In genomic region chr9:24776487-24776886, GRCm38 (mm10) we compare ENCODE assay signal across 19 mouse cellular contexts. TPM values are rescaled to one million over a fixed set of nuclear protein-coding genes. Genes with fewer than 3 reads are reported as not detected.
A peak's percentile ranks its signal among the peaks of the same experiment; 100 is the strongest.
DNase-seq lines count a peak whose midpoint lies in the region; ATAC-seq and TF ChIP-seq lines count a peak whose summit lies in the region.
"Had no signal": no experiment of that assay in that cellular context is flagged by ENCODE, and none has a peak within 500 bp of the region (broad histone marks: within the 10 kb centered on the region; RNA-seq: fewer than 3 reads in every experiment).

No protein-coding gene starts in this region.

- H3K4me1 ChIP-seq in lung, embryonic 14.5 days (ENCODE audit: insufficient read depth) = no peaks in the 10 kb centered on the region
- peaks cover 39% of the 10 kb centered on the region for H3K4me1 ChIP-seq in heart, embryonic 12.5 days (replicated peaks)
- H3K4me1 ChIP-seq: liver, embryonic 12.5 days had no signal

- no peak overlapping the region for H3K9ac ChIP-seq in lung, embryonic 14.5 days
- peak overlapping the region; percentile 77 for H3K9ac ChIP-seq in heart, embryonic 12.5 days
- H3K9ac ChIP-seq: embryonic facial prominence, embryonic 15.5 days; forebrain, embryonic 15.5 days; kidney, embryonic 15.5 days; liver, embryonic 12.5 days; neural tube, embryonic 13.5 days had no signal

- no peaks in the 10 kb centered on the region for H3K9me3 ChIP-seq in lung, embryonic 14.5 days (ENCODE audit: low read depth, low read length)
- no peaks in the 10 kb centered on the region for H3K9me3 ChIP-seq in heart, embryonic 12.5 days (replicated peaks)
- H3K9me3 ChIP-seq: embryonic facial prominence, embryonic 15.5 days; forebrain, embryonic 15.5 days; kidney, embryonic 15.5 days; liver, embryonic 12.5 days; neural tube, embryonic 13.5 days had no signal

- peak; percentile 34 for DNase-seq in lung, embryonic 14.5 days
- DNase-seq in lung, postnatal 25 days (ENCODE audit: low spot score) = no peak
- DNase-seq in ZHBTc4 (ENCODE audit: low read depth, low spot score) = peak; percentile 96
- peak; percentile 58 for DNase-seq in retina, embryonic 14.5 days (ENCODE audit: low spot score)
- DNase-seq in adrenal gland, postnatal 4 days (ENCODE audit: low spot score in 2 of 2) = no peak
- DNase-seq in urinary bladder, adult 2 months (ENCODE audit: low spot score) = no peak
- DNase-seq: cerebellum, adult 9-11 months; lung, postnatal 10 days had no signal

- no peak for ATAC-seq in lung, embryonic 14.5 days (ENCODE audit: insufficient read depth)
- no peak for ATAC-seq in heart, embryonic 12.5 days (ENCODE audit: insufficient number of reproducible peaks, low FRiP score)
- ATAC-seq: CD4-positive, CD25-positive, alpha-beta regulatory T cell, adult 4 months; forebrain, embryonic 15.5 days; inflammation-experienced regulatory T-cells, adult 6 months; liver, embryonic 12.5 days had no signal

- H3K27ac ChIP-seq in lung, embryonic 14.5 days (ENCODE audit: low read depth) = no peak overlapping the region
- peak overlapping the region; percentile 92 for H3K27ac ChIP-seq in heart, embryonic 12.5 days (ENCODE audit: poor library complexity, severe bottlenecking)
- H3K27ac ChIP-seq: embryonic facial prominence, embryonic 15.5 days; forebrain, embryonic 15.5 days; kidney, embryonic 15.5 days; liver, embryonic 12.5 days; neural tube, embryonic 13.5 days had no signal

- peak overlapping the region; percentile 47; the same call in 1 of the 2 replicates for H3K4me2 ChIP-seq in lung, embryonic 14.5 days
- H3K4me2 ChIP-seq in heart, embryonic 12.5 days = peak overlapping the region; percentile 87
- H3K4me2 ChIP-seq: embryonic facial prominence, embryonic 15.5 days; forebrain, embryonic 15.5 days; kidney, embryonic 15.5 days had no signal

- TF ChIP-seq CTCF in lung, embryonic 14.5 days (IDR thresholded peaks at IDR 0.05; ENCODE audit: low read depth) = no peak

- no peaks in the 10 kb centered on the region for H3K36me3 ChIP-seq in lung, embryonic 14.5 days (ENCODE audit: insufficient read depth)
- 0 out of 2 replicates have a peak, but pooled peaks cover 2% of the 10 kb centered on the region for H3K36me3 ChIP-seq in heart, embryonic 12.5 days
- H3K36me3 ChIP-seq: embryonic facial prominence, embryonic 15.5 days; forebrain, embryonic 15.5 days; kidney, embryonic 15.5 days; liver, embryonic 12.5 days; neural tube, embryonic 13.5 days had no signal

- peaks cover 99% of the 10 kb centered on the region for H3K27me3 ChIP-seq in lung, embryonic 14.5 days (ENCODE audit: insufficient read depth, low read length)
- H3K27me3 ChIP-seq in heart, embryonic 12.5 days (replicated peaks) = no peaks in the 10 kb centered on the region

- no peak overlapping the region for H3K4me3 ChIP-seq in lung, embryonic 14.5 days (ENCODE audit: low read depth, low read length)
- H3K4me3 ChIP-seq in heart, embryonic 12.5 days = peak overlapping the region; percentile 54
- H3K4me3 ChIP-seq: forebrain, embryonic 15.5 days; kidney, embryonic 15.5 days; liver, embryonic 12.5 days; neural tube, embryonic 13.5 days had no signal

- WGBS in lung, embryonic 14.5 days = 2% methylated on average over 9 of the region's 9 CpGs
- WGBS in heart, embryonic 12.5 days = 2% methylated on average over 9 of the region's 9 CpGs

RNA-seq across cellular contexts. Expression of gene Tbx20, which starts 2.4 kb away (rescaled TPM):
- polyA plus RNA-seq in lung, embryonic 14.5 days (2014; fragmentation: Nextera tagmentation; extraction: Ambion mirVana) = 0.32 and 1.6 TPM in 2 replicates
- 105 and 111 TPM in 2 replicates for polyA plus RNA-seq in heart, embryonic 12.5 days (2016; fragmentation: Nextera tagmentation; extraction: Ambion mirVana)
- 10 to 100 TPM; 27.4 to 27.7 TPM for total RNA-seq in adrenal gland, postnatal 4 days (2021)
- 10.6 and 12.9 TPM in 2 replicates for polyA plus RNA-seq in urinary bladder, adult 2 months (2012; rRNA removed)
- total RNA-seq: gastrocnemius, adult 18-20 months; layer of hippocampus, adult 8-10 months; left cerebral cortex, postnatal 14 days had no signal
- polyA plus RNA-seq: CD4-positive, CD25-positive, alpha-beta regulatory T cell, adult 4 months; embryonic facial prominence, embryonic 15.5 days; inflammation-experienced regulatory T-cells, adult 6 months had no signal

Comparison
In these comparisons a context has a peak if more than half of its experiments do, and no peak if none do; other contexts are left out.
1. DNase-seq: peak in lung, embryonic 14.5 days (single experiment), ZHBTc4 (single experiment) and retina, embryonic 14.5 days (single experiment); none in lung, postnatal 25 days (single experiment), adrenal gland, postnatal 4 days (0 of 2) and urinary bladder, adult 2 months (single experiment).